Comparison of ENCODE assay signal across 8 mouse cellular contexts in the genomic region with DNA sequence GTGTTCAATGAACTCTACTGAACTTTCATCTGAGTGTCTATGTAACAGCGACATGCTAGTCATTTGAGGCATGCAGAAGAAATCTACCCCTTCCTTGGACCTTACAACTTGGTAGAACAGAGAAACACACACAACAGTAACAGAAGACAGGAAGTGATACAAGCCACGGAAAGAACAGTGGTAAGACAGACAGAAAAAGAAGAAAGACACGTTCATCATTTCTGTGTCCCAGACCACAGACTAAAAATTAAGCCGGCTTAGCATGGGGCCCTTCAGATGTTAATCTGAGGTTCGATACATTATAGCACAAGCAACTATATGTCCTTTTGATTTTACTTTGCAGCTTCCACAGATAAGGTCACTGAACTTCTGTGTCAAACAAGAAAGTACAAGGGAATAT. TPM values are rescaled to one million over a fixed set of nuclear protein-coding genes. Genes with fewer than 3 reads are reported as not detected.
DNase-seq lines count a peak whose midpoint lies in the region; ATAC-seq and TF ChIP-seq lines count a peak whose summit lies in the region.

No protein-coding gene starts in this region.

- no peak overlapping the region for H3K9ac ChIP-seq in hindbrain, embryonic 11.5 days (ENCODE audit: low read depth, low read length)
- peak overlapping the region; percentile 94; the same call in 1 of the 2 replicates for H3K9ac ChIP-seq in CH12.LX (ENCODE audit: insufficient read depth, low read depth)
- no peak overlapping the region for H3K9ac ChIP-seq in hindbrain, embryonic 13.5 days
- no peak overlapping the region for H3K9ac ChIP-seq in midbrain, embryonic 12.5 days (replicated peaks)

- TF ChIP-seq POLR2A in CH12.LX (IDR thresholded peaks at IDR 0.05; ENCODE audit: low read depth, low read length): no peak

- H3K9me3 ChIP-seq in hindbrain, embryonic 10.5 days: no peaks in the 10 kb centered on the region
- H3K9me3 ChIP-seq in hindbrain, embryonic 11.5 days (ENCODE audit: control insufficient read depth, low read length): no peaks in the 10 kb centered on the region
- H3K9me3 ChIP-seq in CH12.LX (replicated peaks; ENCODE audit: low read length): no peaks in the 10 kb centered on the region
- H3K9me3 ChIP-seq in hindbrain, embryonic 13.5 days: no peaks in the 10 kb centered on the region
- H3K9me3 ChIP-seq in midbrain, embryonic 12.5 days: no peaks in the 10 kb centered on the region

- no peak for ATAC-seq in hindbrain, embryonic 11.5 days (ENCODE audit: low FRiP score)
- ATAC-seq in hindbrain, embryonic 13.5 days (ENCODE audit: low FRiP score): no peak
- no peak for ATAC-seq in midbrain, embryonic 12.5 days (ENCODE audit: low FRiP score, low read depth)
- ATAC-seq in megakaryocyte progenitor cell, adult 5-6 weeks (replicated peaks; ENCODE audit: poor library complexity): no peak

- no peak overlapping the region for H3K4me2 ChIP-seq in hindbrain, embryonic 11.5 days (replicated peaks; ENCODE audit: low read depth, low read length)
- H3K4me2 ChIP-seq in CH12.LX (ENCODE audit: insufficient read depth, low read depth, poor library complexity, severe bottlenecking): peak overlapping the region; percentile 93
- peak overlapping the region; percentile 79 for H3K4me2 ChIP-seq in hindbrain, embryonic 13.5 days
- peak overlapping the region; percentile 67; the same call in 1 of the 2 replicates for H3K4me2 ChIP-seq in midbrain, embryonic 12.5 days (replicated peaks)

- TF ChIP-seq CTCF in CH12.LX (conservative IDR thresholded peaks at IDR 0.05 in 1 of 2, IDR thresholded peaks at IDR 0.05 in 1 of 2; ENCODE audit: low read depth in 2 of 2, low read length in 2 of 2): no peak

- H3K79me2 ChIP-seq in CH12.LX (replicated peaks; ENCODE audit: control insufficient read depth, extremely low read depth, insufficient read depth, poor library complexity, severe bottlenecking): peaks cover 60% of the 10 kb centered on the region

- peaks cover 30% of the 10 kb centered on the region for H3K4me1 ChIP-seq in hindbrain, embryonic 10.5 days (replicated peaks)
- peaks cover 4% of the 10 kb centered on the region; the same call in 1 of the 2 replicates for H3K4me1 ChIP-seq in hindbrain, embryonic 11.5 days (replicated peaks; ENCODE audit: control insufficient read depth, insufficient read depth, low read length)
- H3K4me1 ChIP-seq in CH12.LX (ENCODE audit: control insufficient read depth in 1 of 2, insufficient read depth in 2 of 2): peaks cover 7 to 50% of the 10 kb centered on the region in 2 experiments; a peak in 3 of 4 replicates
- peaks cover 21% of the 10 kb centered on the region for H3K4me1 ChIP-seq in hindbrain, embryonic 13.5 days (replicated peaks)
- H3K4me1 ChIP-seq in midbrain, embryonic 12.5 days: peaks cover 23% of the 10 kb centered on the region

- no peak for DNase-seq in hindbrain, embryonic 10.5 days (ENCODE audit: low spot score)
- no peak for DNase-seq in hindbrain, embryonic 11.5 days (ENCODE audit: low spot score)
- peak; percentile 52 for DNase-seq in CH12.LX (ENCODE audit: extremely low read depth)
- DNase-seq in cerebellum, postnatal 14 days: no peak
- DNase-seq in right cerebral cortex, adult 18-20 months: no peak

- in situ Hi-C loops in CH12.LX (cut with MboI; ENCODE audit: low pct_ligation_motif_present, low pct_unique_long_range_greater_than_20kb, low sequenced_read_pairs): loop anchor here (25.0 kb wide), 1 partner anchor 269 kb away; no protein-coding TSS in a partner anchor

- H3K36me3 ChIP-seq in hindbrain, embryonic 10.5 days: no peaks in the 10 kb centered on the region
- no peaks in the 10 kb centered on the region for H3K36me3 ChIP-seq in hindbrain, embryonic 11.5 days (ENCODE audit: control insufficient read depth, insufficient read depth, low read length)
- peaks cover 0 to 12% of the 10 kb centered on the region in 2 experiments for H3K36me3 ChIP-seq in CH12.LX (replicated peaks in 1 of 2; ENCODE audit: control insufficient read depth in 1 of 2, insufficient read depth in 1 of 2, low read length in 1 of 2)
- no peaks in the 10 kb centered on the region for H3K36me3 ChIP-seq in hindbrain, embryonic 13.5 days
- H3K36me3 ChIP-seq in midbrain, embryonic 12.5 days: no peaks in the 10 kb centered on the region

- no peak for TF ChIP-seq RAD21 in CH12.LX (IDR thresholded peaks at IDR 0.05; ENCODE audit: low read depth, low read length)

- WGBS in hindbrain, embryonic 10.5 days: 83% methylated on average over 5 of the region's 5 CpGs
- WGBS in hindbrain, embryonic 11.5 days: 80% methylated on average over 5 of the region's 5 CpGs
- 80% methylated on average over 5 of the region's 5 CpGs for WGBS in hindbrain, embryonic 13.5 days
- 82% methylated on average over 5 of the region's 5 CpGs for WGBS in midbrain, embryonic 12.5 days

- dilution Hi-C loops in CH12.LX (cut with MboI; ENCODE audit: extremely low pct_ligation_motif_present, extremely low pct_unique_long_range_greater_than_20kb, low sequenced_read_pairs): no loop called here

- peak overlapping the region; percentile 82; the same call in 1 of the 2 replicates for H3K4me3 ChIP-seq in hindbrain, embryonic 10.5 days
- no peak overlapping the region for H3K4me3 ChIP-seq in hindbrain, embryonic 11.5 days (ENCODE audit: low read depth, low read length)
- peak overlapping the region; percentile 13 to 81 (median 74) for H3K4me3 ChIP-seq in CH12.LX (replicated peaks in 1 of 3; ENCODE audit: low read depth in 2 of 3, low read length in 2 of 3, poor library complexity in 1 of 3)
- peak overlapping the region; percentile 4; the same call in 1 of the 2 replicates for H3K4me3 ChIP-seq in hindbrain, embryonic 13.5 days
- H3K4me3 ChIP-seq in midbrain, embryonic 12.5 days: no peak overlapping the region

- 0 out of 2 replicates have a peak, but pooled peaks have one; percentile 25 for TF ChIP-seq EP300 in CH12.LX (IDR thresholded peaks at IDR 0.05; ENCODE audit: low read length)

- H3K27me3 ChIP-seq in hindbrain, embryonic 10.5 days (ENCODE audit: insufficient read depth, poor library complexity, severe bottlenecking): no peaks in the 10 kb centered on the region; the same call in 1 of the 2 replicates
- no peaks in the 10 kb centered on the region for H3K27me3 ChIP-seq in hindbrain, embryonic 11.5 days (ENCODE audit: control insufficient read depth, insufficient read depth, low read length)
- H3K27me3 ChIP-seq in CH12.LX (replicated peaks): peaks cover 3% of the 10 kb centered on the region
- H3K27me3 ChIP-seq in hindbrain, embryonic 13.5 days: no peaks in the 10 kb centered on the region
- peaks cover 6% of the 10 kb centered on the region; the same call in 1 of the 2 replicates for H3K27me3 ChIP-seq in midbrain, embryonic 12.5 days

- H3K27ac ChIP-seq in hindbrain, embryonic 10.5 days: no peak overlapping the region
- no peak overlapping the region for H3K27ac ChIP-seq in hindbrain, embryonic 11.5 days (ENCODE audit: low read depth, low read length)
- no peak overlapping the region for H3K27ac ChIP-seq in CH12.LX (ENCODE audit: insufficient read depth, low read depth)
- no peak overlapping the region for H3K27ac ChIP-seq in hindbrain, embryonic 13.5 days
- H3K27ac ChIP-seq in midbrain, embryonic 12.5 days (replicated peaks): no peak overlapping the region

TF ChIP-seq in CH12.LX, 34 proteins besides CTCF, POLR2A, EP300 and RAD21:
- TF ChIP-seq MYC (IDR thresholded peaks at IDR 0.05; ENCODE audit: low read depth, low read length): no peak
- no peak for TF ChIP-seq USF2 (conservative IDR thresholded peaks at IDR 0.05; ENCODE audit: low read depth, low read length)
- no peak for TF ChIP-seq SMC3 (IDR thresholded peaks at IDR 0.05; ENCODE audit: low read depth, low read length)
- TF ChIP-seq MAFK (IDR thresholded peaks at IDR 0.05; ENCODE audit: insufficient replicate concordance, low read length): no peak
- no peak for TF ChIP-seq ZNF384 (IDR thresholded peaks at IDR 0.05; ENCODE audit: low read depth, low read length)
- no peak for TF ChIP-seq BHLHE40 (IDR thresholded peaks at IDR 0.05; ENCODE audit: low read depth, low read length)
- TF ChIP-seq TBP (conservative IDR thresholded peaks at IDR 0.05; ENCODE audit: low read depth, low read length): 0 out of 2 replicates have a peak, but pooled peaks have one; percentile 10
- no peak; the same call in 1 of the 2 replicates for TF ChIP-seq HCFC1 (IDR thresholded peaks at IDR 0.05; ENCODE audit: low read depth, low read length)
- TF ChIP-seq TCF12 (IDR thresholded peaks at IDR 0.05; ENCODE audit: low read depth, low read length): no peak

RNA-seq across cellular contexts. Expression of a gene that starts 2.1 kb away (rescaled TPM):
- 131 and 147 TPM in 2 replicates for polyA plus RNA-seq in hindbrain, embryonic 10.5 days (2016; fragmentation: Nextera tagmentation; extraction: Ambion mirVana)
- 176 and 181 TPM in 2 replicates for polyA plus RNA-seq in hindbrain, embryonic 11.5 days (2014; fragmentation: Nextera tagmentation; extraction: Ambion mirVana)
- total RNA-seq in CH12.LX (2012; rRNA removed) (37.0 and 49.8 TPM in 2 replicates), CH12.LX (2014; rRNA removed) (205 and 225 TPM in 2 replicates)
- polyA plus RNA-seq in CH12.LX (2012; ENCODE audit: insufficient read length, low read depth): 186 and 214 TPM in 2 replicates
- polyA plus RNA-seq in hindbrain, embryonic 13.5 days (2015; fragmentation: Nextera tagmentation; extraction: Ambion mirVana): 158 and 159 TPM in 2 replicates
- 137 and 138 TPM in 2 replicates for polyA plus RNA-seq in midbrain, embryonic 12.5 days (2016; fragmentation: Nextera tagmentation; extraction: Ambion mirVana)
- total RNA-seq in megakaryocyte progenitor cell, adult 5-6 weeks (2015): 215 and 244 TPM in 2 replicates
- 84.2 and 95.6 TPM in 2 replicates for total RNA-seq in megakaryocyte progenitor cell, adult 5-6 weeks (2017)

RNA-seq across cellular contexts. Expression of a gene that starts 51.2 kb away (rescaled TPM):
- 70.6 and 94.1 TPM in 2 replicates for polyA plus RNA-seq in hindbrain, embryonic 10.5 days (2016; fragmentation: Nextera tagmentation; extraction: Ambion mirVana)
- polyA plus RNA-seq in hindbrain, embryonic 11.5 days (2014; fragmentation: Nextera tagmentation; extraction: Ambion mirVana): 82.8 and 95.8 TPM in 2 replicates
- total RNA-seq in CH12.LX (2012; rRNA removed) (47.7 and 58.1 TPM in 2 replicates), CH12.LX (2014; rRNA removed) (87.7 and 97.0 TPM in 2 replicates)
- polyA plus RNA-seq in CH12.LX (2012; ENCODE audit: insufficient read length, low read depth): 77.7 and 82.0 TPM in 2 replicates
- polyA plus RNA-seq in hindbrain, embryonic 13.5 days (2015; fragmentation: Nextera tagmentation; extraction: Ambion mirVana): 41.7 and 42.5 TPM in 2 replicates
- 73.3 and 77.5 TPM in 2 replicates for polyA plus RNA-seq in midbrain, embryonic 12.5 days (2016; fragmentation: Nextera tagmentation; extraction: Ambion mirVana)
- 79.2 and 85.6 TPM in 2 replicates for total RNA-seq in megakaryocyte progenitor cell, adult 5-6 weeks (2015)
- 111 and 153 TPM in 2 replicates for total RNA-seq in megakaryocyte progenitor cell, adult 5-6 weeks (2017)

Comparison
In these comparisons a context has a peak if more than half of its experiments do, and no peak if none do; other contexts are left out.
1. H3K4me3 ChIP-seq: peak in hindbrain, embryonic 10.5 days (single experiment), CH12.LX (3 of 3) and hindbrain, embryonic 13.5 days (single experiment); none in hindbrain, embryonic 11.5 days (single experiment) and midbrain, embryonic 12.5 days (single experiment).